Mouse (Mus musculus): ENCODE measurements at regions not wholly inside any gene's neighbourhood (a gene's known extent, or its start where the extent isn't known, plus 50 kb on each side); places are given as distances from the start of the nearest gene placed in this dataset.
A peak's percentile ranks its signal among the peaks of the same experiment; 100 is the strongest.

DNA sequence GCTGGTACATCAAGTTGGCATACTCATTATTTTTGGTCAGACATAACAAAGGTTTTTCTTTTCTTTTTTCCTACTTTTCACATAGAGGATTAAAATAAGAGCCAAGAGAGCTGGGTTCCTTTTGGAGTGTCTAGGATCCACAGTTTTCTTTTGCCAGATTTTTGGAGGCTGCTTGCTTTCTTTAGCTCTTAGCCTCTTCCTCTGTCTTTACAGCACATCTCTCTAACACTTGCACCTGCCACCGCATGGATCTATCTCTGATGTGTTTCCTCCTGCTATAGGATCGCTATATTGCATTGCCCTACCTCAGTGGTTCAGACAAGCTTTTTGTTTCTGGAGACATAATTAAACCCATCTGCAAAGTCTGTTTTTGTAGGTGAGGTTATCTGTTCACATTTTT, 339.9 kb downstream of the Rpl10l start:
- Histone ChIP-seq H3K27ac (ENCODE audit: low read depth, low read length) (no peak overlapping the region), H3K36me3 (ENCODE audit: control insufficient read depth, insufficient read depth) (no peaks in the 10 kb centered on the region), H3K27me3 (replicated peaks; ENCODE audit: control insufficient read depth, insufficient read depth, low read length) (no peaks in the 10 kb centered on the region), H3K4me3 (ENCODE audit: low read depth, low read length) (no peak overlapping the region), H3K4me2 (replicated peaks; ENCODE audit: low read depth) (no peak overlapping the region), H3K9me3 (ENCODE audit: control insufficient read depth) (no peaks in the 10 kb centered on the region), H3K9ac (ENCODE audit: low read depth, low read length) (no peak overlapping the region), H3K4me1 (replicated peaks; ENCODE audit: control insufficient read depth, insufficient read depth, low read length) (no peaks in the 10 kb centered on the region)
- 87% methylated on average over 2 of the region's 2 CpGs for WGBS
- ATAC-seq, result no peak
- no peak for TF ChIP-seq CTCF (IDR thresholded peaks at IDR 0.05; ENCODE audit: low read depth)

GRCm38 (mm10) chr12:65942166-65942565, 342.0 kb downstream of the Rpl10l start:
- H3K4me3 ChIP-seq (ENCODE audit: low read depth, low read length), result no peak overlapping the region
- no peaks in the 10 kb centered on the region for H3K36me3 ChIP-seq (ENCODE audit: control insufficient read depth, insufficient read depth)
- H3K27me3 ChIP-seq (replicated peaks; ENCODE audit: control insufficient read depth, insufficient read depth, low read length), result no peaks in the 10 kb centered on the region
- no peaks in the 10 kb centered on the region for H3K9me3 ChIP-seq (ENCODE audit: control insufficient read depth)
- ATAC-seq, result no peak
- no peak overlapping the region for H3K4me2 ChIP-seq (replicated peaks; ENCODE audit: low read depth)
- H3K4me1 ChIP-seq (replicated peaks; ENCODE audit: control insufficient read depth, insufficient read depth, low read length), result no peaks in the 10 kb centered on the region
- H3K9ac ChIP-seq (ENCODE audit: low read depth, low read length), result no peak overlapping the region
- no peak overlapping the region for H3K27ac ChIP-seq (ENCODE audit: low read depth, low read length)
- TF ChIP-seq CTCF (IDR thresholded peaks at IDR 0.05; ENCODE audit: low read depth), result no peak
- 87% methylated on average over 4 of the region's 4 CpGs for WGBS

- peak; percentile 58 for TF ChIP-seq CTCF (IDR thresholded peaks at IDR 0.05; ENCODE audit: low read depth)
- Histone ChIP-seq H3K36me3 (ENCODE audit: control insufficient read depth, insufficient read depth) (no peaks in the 10 kb centered on the region), H3K27ac (ENCODE audit: low read depth, low read length) (no peak overlapping the region), H3K4me3 (ENCODE audit: low read depth, low read length) (no peak overlapping the region), H3K4me1 (replicated peaks; ENCODE audit: control insufficient read depth, insufficient read depth, low read length) (no peaks in the 10 kb centered on the region), H3K9ac (ENCODE audit: low read depth, low read length) (no peak overlapping the region), H3K27me3 (replicated peaks; ENCODE audit: control insufficient read depth, insufficient read depth, low read length) (no peaks in the 10 kb centered on the region), H3K9me3 (ENCODE audit: control insufficient read depth) (no peaks in the 10 kb centered on the region), H3K4me2 (replicated peaks; ENCODE audit: low read depth) (no peak overlapping the region)
- WGBS, result 14% methylated on average over 4 of the region's 4 CpGs
- no peak for ATAC-seq
These were observed 352.4 kb downstream of the Rpl10l start for GRCm38 (mm10) chr12:65931848-65932247.

DNA sequence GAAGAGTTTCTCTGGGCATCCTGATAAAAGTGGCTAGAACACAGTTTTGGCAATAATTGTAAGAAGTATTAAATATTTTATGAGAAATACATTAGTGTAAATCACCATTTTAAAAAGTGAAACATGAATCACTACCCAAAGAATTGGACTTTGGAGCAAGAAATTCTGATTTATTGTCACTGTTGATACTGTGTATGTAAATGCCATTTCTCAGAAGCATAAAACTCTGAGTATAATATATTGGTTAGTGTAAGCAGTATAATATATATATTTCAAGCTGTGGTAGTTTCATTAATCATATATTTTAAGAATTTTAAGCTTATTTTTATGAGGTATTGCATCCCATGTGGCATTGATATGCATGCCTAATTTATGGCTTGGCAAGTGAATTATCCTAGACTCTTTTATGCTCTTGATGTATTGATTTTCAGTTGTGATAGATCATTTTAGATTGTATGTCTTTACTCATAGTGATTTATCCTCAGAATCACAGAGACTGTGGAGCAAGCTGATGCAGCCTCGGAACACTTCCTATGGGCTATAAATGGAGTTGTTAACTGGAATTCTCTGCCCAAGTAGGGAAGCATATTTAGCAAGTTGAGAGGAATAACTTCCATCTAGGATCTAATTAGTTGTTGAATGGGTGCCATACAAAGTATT, 354.4 kb downstream of the Rpl10l start:
- no peak overlapping the region for H3K4me2 ChIP-seq (replicated peaks; ENCODE audit: low read depth)
- TF ChIP-seq CTCF (IDR thresholded peaks at IDR 0.05; ENCODE audit: low read depth), result no peak
- no peaks in the 10 kb centered on the region for H3K36me3 ChIP-seq (ENCODE audit: control insufficient read depth, insufficient read depth)
- 72% methylated on average over 1 of the region's 1 CpGs for WGBS
- H3K27ac ChIP-seq (ENCODE audit: low read depth, low read length), result no peak overlapping the region
- no peaks in the 10 kb centered on the region for H3K27me3 ChIP-seq (replicated peaks; ENCODE audit: control insufficient read depth, insufficient read depth, low read length)
- no peak for ATAC-seq
- no peaks in the 10 kb centered on the region for H3K4me1 ChIP-seq (replicated peaks; ENCODE audit: control insufficient read depth, insufficient read depth, low read length)
- no peak overlapping the region for H3K9ac ChIP-seq (ENCODE audit: low read depth, low read length)
- no peaks in the 10 kb centered on the region for H3K9me3 ChIP-seq (ENCODE audit: control insufficient read depth)
- no peak overlapping the region for H3K4me3 ChIP-seq (ENCODE audit: low read depth, low read length)

Measured in intestine, postnatal 0 days (tissue).